Mouse (Mus musculus): ENCODE data around the gene Frmd4a.

DNA sequence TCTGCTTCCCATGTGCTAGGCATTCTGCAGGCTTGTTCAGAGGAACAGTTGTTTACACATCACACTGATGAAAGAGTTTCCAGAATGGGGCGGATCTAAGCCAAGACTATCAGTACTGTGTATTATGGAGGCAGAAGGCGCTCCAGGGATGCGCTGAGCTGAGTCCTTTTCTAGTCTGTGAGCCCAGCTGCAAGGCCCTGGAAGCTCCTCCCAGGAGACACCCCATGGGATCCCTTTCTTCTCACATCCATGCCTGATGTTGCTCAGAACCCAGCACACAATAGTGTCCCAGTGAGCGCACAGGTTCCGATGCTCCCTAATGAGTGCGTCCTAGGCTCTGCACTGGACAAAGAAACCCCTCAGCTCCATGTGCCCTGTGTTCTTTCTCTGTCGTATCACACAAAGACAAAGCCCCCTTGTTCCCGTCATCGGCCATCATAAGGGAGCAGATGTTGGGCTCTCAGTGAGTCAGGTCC is 511.8 kb downstream of the Frmd4a start:
- no peak for TF ChIP-seq CTCF (conservative IDR thresholded peaks at IDR 0.05; ENCODE audit: low read length)
- TF ChIP-seq POU5F1 (IDR thresholded peaks at IDR 0.05; ENCODE audit: borderline replicate concordance, low read length): no peak
- TF ChIP-seq NANOG (IDR thresholded peaks at IDR 0.05; ENCODE audit: borderline replicate concordance, low read length): no peak
